Mouse (Mus musculus) bone marrow macrophage, adult 2 months (primary cell): ENCODE measurements around the gene Zfp970.
"Not testable (repeated sequence)": the region's sequence is repeated elsewhere in the genome, so short reads cannot be mapped to it uniquely, and the experiment has no call there.

Experiments used
- CTCF ChIP-seq: IDR thresholded peaks from 2 replicates; pipeline ENCODE4 v1.5.1; 2012; ENCODE audit warnings: low read depth, mild to moderate bottlenecking, low read length, moderate library complexity
- POLR2A ChIP-seq: IDR thresholded peaks from 2 replicates; pipeline ENCODE4 v1.6.1; 2012; ENCODE audit warnings: mild to moderate bottlenecking, low read depth, low read length, borderline replicate concordance

DNA sequence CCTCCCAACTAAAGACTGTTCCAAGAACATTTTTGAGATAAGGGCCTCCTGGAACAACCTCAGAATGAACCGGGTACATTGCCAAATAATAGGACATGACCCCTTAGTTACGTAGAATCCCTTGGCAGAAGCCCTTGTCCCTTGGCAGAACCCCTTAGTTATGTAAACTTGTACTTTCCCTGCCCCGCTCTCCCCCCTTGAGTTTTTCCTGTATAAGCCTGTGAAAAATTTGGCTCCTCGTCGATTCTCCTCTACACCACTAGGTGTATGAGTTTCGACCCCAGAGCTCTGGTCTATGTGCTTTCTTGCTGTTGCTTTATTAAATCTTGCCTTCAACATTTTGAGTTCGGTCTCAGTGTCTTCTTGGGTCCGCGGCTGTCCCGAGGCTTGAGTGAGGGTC, 7.7 kb downstream of the Zfp970 start:
- TF ChIP-seq POLR2A, CTCF: not testable (repeated sequence)
